Mouse (Mus musculus) limb, embryonic 15.5 days (tissue): ENCODE measurements at regions not wholly inside any gene's neighbourhood (a gene's known extent, or its start where the extent isn't known, plus 50 kb on each side); places are given as distances from the start of the nearest gene placed in this dataset.

ENCODE experiments used
- ATAC-seq: fragments of 200-750 bp; cut with Nextera tagmentation; 2 replicates; pipeline ENCODE4 v1.8.0; 2017; ENCODE audit warnings: low read depth, moderate TSS enrichment; ENCODE audit not compliant: insufficient number of reproducible peaks, low FRiP score, low TSS enrichment
- H3K27ac ChIP-seq: fragments of 300-500 bp; sonication (generic); 2 replicates; pipeline ENCODE4 v1.5.1; 2015; ENCODE audit warnings: moderate library complexity, mild to moderate bottlenecking, inconsistent platforms
- H3K27me3 ChIP-seq: fragments of 300-500 bp; sonication (generic); 2 replicates; pipeline ENCODE4 v1.6.1; 2015; ENCODE audit warnings: inconsistent platforms
- H3K36me3 ChIP-seq: fragments of 300-500 bp; sonication (generic); 2 replicates; pipeline ENCODE4 v1.6.1; 2015; ENCODE audit warnings: inconsistent platforms
- H3K4me1 ChIP-seq: fragments of 300-500 bp; sonication (generic); 2 replicates; pipeline ENCODE4 v1.6.1; 2015; ENCODE audit warnings: inconsistent platforms
- H3K4me2 ChIP-seq: fragments of 300-500 bp; sonication (generic); 2 replicates; pipeline ENCODE4 v1.6.1; 2015; ENCODE audit warnings: mild to moderate bottlenecking, inconsistent platforms
- H3K4me3 ChIP-seq: fragments of 300-500 bp; sonication (generic); 2 replicates; pipeline ENCODE4 v1.5.1; 2015; ENCODE audit warnings: mild to moderate bottlenecking, inconsistent platforms
- H3K9ac ChIP-seq: fragments of 300-500 bp; sonication (generic); 2 replicates; pipeline ENCODE4 v1.6.1; 2015; ENCODE audit warnings: inconsistent platforms
- H3K9me3 ChIP-seq: fragments of 300-500 bp; sonication (generic); 2 replicates; pipeline ENCODE4 v1.6.1; 2016; ENCODE audit warnings: inconsistent platforms
- WGBS: fragments of 180-500 bp; shearing (Covaris S2); methylation state at CpG from one replicate; pipeline ENCODE4 v1.1.7; 2015; 5-methylcytosine and 5-hydroxymethylcytosine counted together

- no peak for ATAC-seq
These were observed 231.2 kb downstream of the Brinp2 start for GRCm38 (mm10) chr1:158124902-158125301.

DNA sequence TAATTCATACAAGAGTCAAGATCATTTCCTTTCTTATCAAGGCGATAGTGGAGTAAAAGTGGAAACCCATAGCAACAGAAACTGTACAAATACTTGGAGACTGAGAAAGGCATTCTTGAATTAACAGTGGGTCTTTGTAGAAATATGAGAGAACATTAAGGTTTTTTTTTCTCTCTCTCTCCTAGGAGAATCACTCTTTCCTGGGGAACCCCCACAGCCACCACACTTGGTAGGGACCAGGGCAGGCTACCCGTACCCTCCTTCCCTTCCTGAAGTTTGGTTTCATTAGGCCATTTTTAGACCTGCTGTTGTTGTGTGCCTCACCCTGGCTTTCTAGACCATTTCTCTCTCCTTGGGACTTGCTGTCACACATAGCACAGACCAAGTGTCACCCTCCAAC lies 229.9 kb downstream of the Brinp2 start:
- no peak overlapping the region for H3K4me3 ChIP-seq

More at GRCm38 (mm10) chr1:158124902-158125301, 231.2 kb downstream of the Brinp2 start:
- H3K9ac ChIP-seq = no peak overlapping the region
- 79% methylated on average over 3 of the region's 3 CpGs for WGBS
- no peak overlapping the region for H3K27ac ChIP-seq
- no peaks in the 10 kb centered on the region for H3K4me1 ChIP-seq
- H3K9me3 ChIP-seq = no peaks in the 10 kb centered on the region
- H3K27me3 ChIP-seq = no peaks in the 10 kb centered on the region
- H3K4me3 ChIP-seq = no peak overlapping the region
- H3K4me2 ChIP-seq = no peak overlapping the region
- no peaks in the 10 kb centered on the region for H3K36me3 ChIP-seq

DNA sequence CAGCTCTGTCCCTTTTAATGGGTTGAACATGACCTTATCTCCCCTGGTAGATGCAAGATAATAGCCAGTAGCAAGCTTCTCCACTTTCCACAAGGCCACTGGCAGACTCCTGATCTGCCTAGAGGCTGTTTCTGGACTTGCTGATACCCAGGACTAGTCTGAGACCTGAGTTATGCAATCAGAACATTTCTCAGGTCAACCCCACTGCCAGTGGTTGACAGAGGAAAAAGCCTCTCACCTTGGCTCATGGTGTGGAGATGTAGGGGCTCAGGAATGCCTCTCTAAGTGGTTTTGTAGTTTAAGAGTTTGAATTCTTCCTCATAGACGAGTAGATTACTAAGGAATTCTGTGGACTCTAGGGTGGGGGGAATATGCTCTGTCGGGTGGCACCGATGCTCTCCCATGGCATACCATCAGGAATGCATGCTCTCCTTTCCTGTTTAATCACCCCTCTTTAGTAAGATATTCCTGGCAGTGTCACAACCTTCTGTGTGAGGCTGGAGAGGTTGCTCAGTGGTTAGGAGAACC lies 226.8 kb downstream of the Brinp2 start:
- ATAC-seq = no peak
- WGBS = 82% methylated on average over 3 of the region's 3 CpGs
- Histone ChIP-seq H3K27me3 (no peaks in the 10 kb centered on the region), H3K4me3 (no peak overlapping the region), H3K27ac (no peak overlapping the region), H3K36me3 (no peaks in the 10 kb centered on the region), H3K4me2 (no peak overlapping the region), H3K9ac (no peak overlapping the region), H3K9me3 (no peaks in the 10 kb centered on the region), H3K4me1 (no peaks in the 10 kb centered on the region)

More for the DNA sequence above, 229.9 kb downstream of the Brinp2 start:
- no peaks in the 10 kb centered on the region for H3K27me3 ChIP-seq
- ATAC-seq = no peak
- H3K4me2 ChIP-seq = no peak overlapping the region
- no peaks in the 10 kb centered on the region for H3K9me3 ChIP-seq
- WGBS = 65% methylated on average over 2 of the region's 2 CpGs
- no peaks in the 10 kb centered on the region for H3K4me1 ChIP-seq
- no peak overlapping the region for H3K27ac ChIP-seq
- no peaks in the 10 kb centered on the region for H3K36me3 ChIP-seq
- H3K9ac ChIP-seq = no peak overlapping the region

GRCm38 (mm10) chr1:158147525-158147924 lies 208.6 kb downstream of the Brinp2 start:
- Histone ChIP-seq H3K4me1 (no peaks in the 10 kb centered on the region), H3K9me3 (no peaks in the 10 kb centered on the region), H3K27ac (no peak overlapping the region), H3K4me2 (no peak overlapping the region), H3K4me3 (no peak overlapping the region), H3K36me3 (no peaks in the 10 kb centered on the region), H3K9ac (no peak overlapping the region), H3K27me3 (no peaks in the 10 kb centered on the region)
- ATAC-seq = no peak
- WGBS = 11% methylated on average over 3 of the region's 3 CpGs

DNA sequence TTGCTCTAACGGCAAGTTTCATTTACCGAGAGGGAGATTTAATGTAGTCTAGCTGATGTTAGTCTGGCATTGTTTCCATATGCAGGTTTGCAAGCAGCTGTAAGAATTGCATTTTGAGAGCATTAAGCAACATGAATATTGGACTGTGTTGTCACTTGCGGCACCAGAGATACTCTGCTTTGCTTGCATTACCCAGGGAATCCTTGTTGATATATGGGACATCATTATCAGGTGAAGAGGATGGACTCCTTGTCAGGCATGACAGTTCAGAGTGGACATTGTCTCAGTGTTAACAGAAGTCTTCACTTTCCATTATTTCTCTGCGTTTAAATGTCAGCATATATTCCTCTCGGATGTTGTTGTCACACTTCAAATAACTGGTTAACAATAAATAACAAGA lies 208.1 kb downstream of the Brinp2 start:
- 58% methylated on average over 5 of the region's 5 CpGs for WGBS
- Histone ChIP-seq H3K9me3 (no peaks in the 10 kb centered on the region), H3K27me3 (no peaks in the 10 kb centered on the region), H3K9ac (no peak overlapping the region), H3K36me3 (no peaks in the 10 kb centered on the region), H3K4me1 (no peaks in the 10 kb centered on the region), H3K4me3 (no peak overlapping the region), H3K27ac (no peak overlapping the region), H3K4me2 (no peak overlapping the region)
- ATAC-seq = no peak

- no peak overlapping the region for H3K27ac ChIP-seq
- no peaks in the 10 kb centered on the region for H3K4me1 ChIP-seq
- no peaks in the 10 kb centered on the region for H3K27me3 ChIP-seq
- ATAC-seq = no peak
- no peak overlapping the region for H3K4me3 ChIP-seq
- H3K9ac ChIP-seq = no peak overlapping the region
- H3K4me2 ChIP-seq = no peak overlapping the region
- no peaks in the 10 kb centered on the region for H3K9me3 ChIP-seq
- H3K36me3 ChIP-seq = no peaks in the 10 kb centered on the region
- 52% methylated on average over 2 of the region's 2 CpGs for WGBS
These were observed 195.0 kb downstream of the Brinp2 start for GRCm38 (mm10) chr1:158161111-158161510.

- ATAC-seq = no peak
- Histone ChIP-seq H3K4me3 (no peak overlapping the region), H3K36me3 (no peaks in the 10 kb centered on the region), H3K4me1 (no peaks in the 10 kb centered on the region), H3K9me3 (no peaks in the 10 kb centered on the region), H3K27me3 (no peaks in the 10 kb centered on the region), H3K9ac (no peak overlapping the region), H3K27ac (no peak overlapping the region), H3K4me2 (no peak overlapping the region)
- WGBS = 60% methylated on average over 6 of the region's 6 CpGs
These were observed 194.6 kb downstream of the Brinp2 start for GRCm38 (mm10) chr1:158161533-158161932.

DNA sequence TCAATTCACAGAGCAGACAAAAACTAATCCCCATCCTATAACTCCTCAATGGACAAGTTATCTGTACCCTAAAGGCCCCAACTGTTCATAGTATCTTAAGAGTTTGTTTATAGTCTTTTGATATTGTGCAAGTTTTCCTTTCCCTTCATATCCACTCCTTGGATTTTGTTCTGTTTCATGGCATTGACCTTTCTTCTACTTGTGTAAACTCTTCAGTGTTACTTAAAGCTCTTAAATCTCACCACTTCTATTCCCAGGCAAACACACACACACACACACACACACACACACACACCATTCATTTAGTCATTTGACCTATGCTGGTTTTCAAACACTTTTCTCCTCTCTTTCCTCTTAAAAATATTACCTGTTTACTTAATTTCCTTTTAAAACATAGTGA lies 192.7 kb downstream of the Brinp2 start:
- Histone ChIP-seq H3K9ac (no peak overlapping the region), H3K4me3 (no peak overlapping the region), H3K4me1 (no peaks in the 10 kb centered on the region), H3K36me3 (no peaks in the 10 kb centered on the region), H3K4me2 (no peak overlapping the region), H3K27ac (no peak overlapping the region), H3K27me3 (no peaks in the 10 kb centered on the region), H3K9me3 (no peaks in the 10 kb centered on the region)
- ATAC-seq = no peak

DNA sequence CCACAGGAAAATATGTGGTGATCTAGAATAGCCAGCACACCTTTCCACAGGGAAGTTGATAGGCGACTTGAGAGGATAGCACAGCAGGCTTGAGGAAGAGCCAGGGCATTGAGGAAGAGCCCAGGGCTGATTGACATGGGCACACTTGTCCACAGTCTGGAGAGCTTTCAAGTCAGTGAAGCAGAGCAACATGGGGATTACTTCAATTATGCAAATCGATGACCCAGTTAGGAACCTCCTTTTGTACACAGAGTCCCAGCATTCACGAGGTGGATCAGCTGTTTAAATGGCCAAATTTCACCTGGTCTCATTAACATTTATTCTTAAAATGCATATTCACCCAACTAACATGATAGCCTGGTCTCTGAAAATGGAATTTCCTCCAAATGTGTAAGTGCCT lies 186.1 kb downstream of the Brinp2 start:
- Histone ChIP-seq H3K27ac (no peak overlapping the region), H3K9me3 (no peaks in the 10 kb centered on the region), H3K4me3 (no peak overlapping the region), H3K4me1 (no peaks in the 10 kb centered on the region), H3K4me2 (no peak overlapping the region), H3K27me3 (no peaks in the 10 kb centered on the region), H3K9ac (no peak overlapping the region), H3K36me3 (no peaks in the 10 kb centered on the region)
- ATAC-seq = no peak
- WGBS = 70% methylated on average over 3 of the region's 3 CpGs

DNA sequence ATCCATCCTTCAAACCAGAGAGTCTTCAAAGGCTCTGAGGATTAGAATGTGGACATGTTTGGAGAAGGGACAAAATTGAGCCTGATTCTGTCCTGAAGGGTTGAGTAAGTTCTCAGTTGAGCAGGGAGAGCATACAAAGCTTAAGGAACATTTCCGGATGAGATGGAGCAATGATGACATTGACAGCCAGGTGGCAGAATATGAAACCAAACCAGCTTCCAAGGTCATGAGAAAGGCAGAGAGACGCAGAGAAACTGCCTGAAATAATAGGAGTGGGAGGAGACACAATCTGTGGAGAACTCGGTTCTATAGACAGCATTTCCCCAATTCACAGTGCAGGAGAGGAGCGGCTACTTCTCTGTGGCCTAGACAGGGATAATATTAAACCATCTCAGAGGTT lies 176.0 kb downstream of the Brinp2 start:
- 58% methylated on average over 4 of the region's 4 CpGs for WGBS
- no peaks in the 10 kb centered on the region for H3K4me1 ChIP-seq
- ATAC-seq = no peak

DNA sequence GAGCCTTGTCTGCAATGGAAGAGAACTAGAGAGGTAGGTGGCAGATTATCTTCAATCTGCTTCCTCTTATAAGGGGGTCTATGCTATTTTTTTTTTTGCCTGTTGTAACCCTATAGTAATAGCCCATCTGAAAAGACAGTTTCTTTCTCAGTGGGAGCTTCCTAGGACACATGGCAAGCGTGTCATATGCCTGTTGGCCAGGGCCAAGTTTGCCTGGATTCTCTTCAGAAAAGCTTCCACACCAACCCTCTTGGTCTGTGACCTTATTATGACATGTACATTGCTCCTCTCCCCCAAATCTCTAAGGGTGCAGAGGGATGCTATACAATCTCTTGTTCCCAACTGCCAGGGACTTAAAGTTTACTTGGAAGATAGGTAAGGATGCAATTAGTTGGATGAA lies 174.8 kb downstream of the Brinp2 start:
- Histone ChIP-seq H3K9ac (no peak overlapping the region), H3K9me3 (no peaks in the 10 kb centered on the region), H3K27ac (no peak overlapping the region), H3K27me3 (no peaks in the 10 kb centered on the region), H3K4me2 (no peak overlapping the region), H3K4me1 (no peaks in the 10 kb centered on the region), H3K4me3 (no peak overlapping the region), H3K36me3 (no peaks in the 10 kb centered on the region)
- ATAC-seq = no peak
- 81% methylated on average over 1 of the region's 1 CpGs for WGBS

More for the DNA sequence above, 176.0 kb downstream of the Brinp2 start:
- Histone ChIP-seq H3K4me3 (no peak overlapping the region), H3K27ac (no peak overlapping the region), H3K36me3 (no peaks in the 10 kb centered on the region), H3K9ac (no peak overlapping the region), H3K9me3 (no peaks in the 10 kb centered on the region), H3K27me3 (no peaks in the 10 kb centered on the region), H3K4me2 (no peak overlapping the region)

GRCm38 (mm10) chr1:158187651-158188050 lies 168.5 kb downstream of the Brinp2 start:
- H3K27ac ChIP-seq = no peak overlapping the region
- no peak for ATAC-seq
- no peak overlapping the region for H3K4me2 ChIP-seq
- no peaks in the 10 kb centered on the region for H3K9me3 ChIP-seq
- H3K36me3 ChIP-seq = no peaks in the 10 kb centered on the region
- H3K9ac ChIP-seq = no peak overlapping the region
- H3K4me1 ChIP-seq = no peaks in the 10 kb centered on the region
- WGBS = 48% methylated on average over 8 of the region's 8 CpGs
- no peak overlapping the region for H3K4me3 ChIP-seq
- no peaks in the 10 kb centered on the region for H3K27me3 ChIP-seq

DNA sequence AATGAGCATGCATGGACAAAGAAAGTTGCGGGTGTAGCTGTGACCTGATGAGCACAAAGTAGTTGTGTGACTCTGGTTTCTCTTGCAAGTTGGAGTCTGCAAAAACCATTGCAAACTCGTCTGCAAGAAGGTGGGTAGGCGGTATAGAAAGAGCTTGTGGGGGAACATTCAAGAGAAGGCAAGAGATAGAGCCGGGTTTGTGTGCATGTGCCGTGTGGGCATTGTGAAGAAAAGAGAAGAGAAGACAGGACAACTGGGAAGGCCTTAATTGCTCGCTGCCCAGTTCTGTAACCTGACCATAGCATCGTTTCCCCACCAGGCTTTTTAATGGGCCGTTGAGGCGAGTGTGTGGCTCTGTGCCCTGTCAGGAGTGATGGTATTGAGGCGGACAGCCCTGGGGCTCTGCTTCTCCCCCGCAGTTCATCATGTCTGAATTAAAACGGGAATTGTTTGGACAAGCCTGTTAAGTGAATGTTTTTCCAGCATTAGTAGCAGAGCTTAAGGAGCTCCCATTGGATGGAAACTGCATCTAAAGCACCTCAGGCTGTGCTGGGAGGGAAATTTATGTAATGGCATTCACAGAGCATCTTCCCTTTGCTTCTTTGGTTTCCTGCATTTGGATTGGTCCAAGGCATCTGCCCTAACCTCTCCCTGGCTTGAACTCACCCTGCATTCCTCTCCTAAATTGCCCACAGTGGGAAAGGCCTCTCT lies 163.1 kb downstream of the Brinp2 start:
- Histone ChIP-seq H3K4me3 (no peak overlapping the region), H3K9ac (no peak overlapping the region), H3K4me2 (no peak overlapping the region), H3K9me3 (no peaks in the 10 kb centered on the region), H3K36me3 (no peaks in the 10 kb centered on the region), H3K4me1 (peaks cover 11% of the 10 kb centered on the region), H3K27ac (no peak overlapping the region), H3K27me3 (no peaks in the 10 kb centered on the region)
- WGBS = 39% methylated on average over 12 of the region's 12 CpGs
- ATAC-seq = no peak
